Mouse (Mus musculus) intestine, postnatal 0 days (tissue): ENCODE data around the gene Hhipl1. TPM values are rescaled to one million over a fixed set of nuclear protein-coding genes. Genes with fewer than 3 reads are reported as not detected.

Source experiments
- ATAC-seq: fragments of 200-750 bp; cut with Nextera tagmentation; 2 replicates; pipeline ENCODE4 v1.8.0; 2017; ENCODE audit warnings: mild to moderate bottlenecking, moderate TSS enrichment, moderate library complexity
- H3K27ac ChIP-seq: fragments of 300-500 bp; sonication (generic); 2 replicates; pipeline ENCODE4 v1.5.1; 2014; ENCODE audit warnings: mild to moderate bottlenecking, low read depth, low read length, moderate library complexity
- H3K27me3 ChIP-seq: fragments of 300-500 bp; sonication (generic); replicated peaks from 2 replicates; pipeline ENCODE4 v1.6.1; 2014; ENCODE audit warnings: low read length, mixed read lengths; ENCODE audit not compliant: control insufficient read depth, insufficient read depth
- H3K36me3 ChIP-seq: fragments of 300-500 bp; sonication (generic); 2 replicates; pipeline ENCODE4 v1.6.1; 2014; ENCODE audit warnings: mild to moderate bottlenecking, moderate library complexity; ENCODE audit not compliant: control insufficient read depth, insufficient read depth
- H3K4me1 ChIP-seq: fragments of 300-500 bp; sonication (generic); replicated peaks from 2 replicates; pipeline ENCODE4 v1.6.1; 2014; ENCODE audit warnings: antibody characterized with exemption, low read length, mixed read lengths; ENCODE audit not compliant: control insufficient read depth, insufficient read depth
- H3K4me2 ChIP-seq: fragments of 300-500 bp; sonication (generic); replicated peaks from 2 replicates; pipeline ENCODE4 v1.6.1; 2014; ENCODE audit warnings: low read depth, mild to moderate bottlenecking, moderate library complexity
- H3K4me3 ChIP-seq: fragments of 300-500 bp; sonication (generic); 2 replicates; pipeline ENCODE4 v1.5.1; 2014; ENCODE audit warnings: low read depth, low read length
- H3K9ac ChIP-seq: fragments of 300-500 bp; sonication (generic); 2 replicates; pipeline ENCODE4 v1.6.1; 2014; ENCODE audit warnings: mild to moderate bottlenecking, low read depth, low read length
- H3K9me3 ChIP-seq: fragments of 300-500 bp; sonication (generic); 2 replicates; pipeline ENCODE4 v1.6.1; 2016; ENCODE audit warnings: mixed run types; ENCODE audit not compliant: control insufficient read depth
- CTCF ChIP-seq: sonication (generic); IDR thresholded peaks from 2 replicates; pipeline ENCODE4 v1.5.1; 2016; ENCODE audit warnings: low read depth, mild to moderate bottlenecking, control low read depth, antibody characterized with exemption, moderate library complexity
- WGBS: fragments of 180-500 bp; shearing (Covaris S2); extraction: QIAGEN DNeasy Blood & Tissue Kit; methylation state at CpG from one replicate; pipeline ENCODE4 v1.1.7; 2014; 5-methylcytosine and 5-hydroxymethylcytosine counted together
- polyA plus RNA-seq: library from polyadenylated mRNA; unstranded; fragments of >200 nt; fragmentation: Nextera tagmentation; extraction: Ambion mirVana; gene quantifications from 2 replicates; pipeline ENCODE4 v1.2.1, GENCODE M21; 2015

Gene Hhipl1
- polyA plus RNA-seq, 1 experiment from 2014 or later = 0.20 TPM

GRCm38 (mm10) chr12:108285225-108286011 lies 20.7 kb upstream of the Hhipl1 start:
- Histone ChIP-seq H3K4me2 (no peak overlapping the region), H3K4me3 (no peak overlapping the region), H3K27me3 (no peaks in the 10 kb centered on the region), H3K27ac (no peak overlapping the region), H3K9me3 (no peaks in the 10 kb centered on the region), H3K4me1 (no peaks in the 10 kb centered on the region), H3K9ac (no peak overlapping the region), H3K36me3 (no peaks in the 10 kb centered on the region)
- no peak for TF ChIP-seq CTCF
- WGBS = 38% methylated on average over 11 of the region's 11 CpGs
- ATAC-seq = peak; percentile 27; the same call in 1 of the 2 replicates

DNA sequence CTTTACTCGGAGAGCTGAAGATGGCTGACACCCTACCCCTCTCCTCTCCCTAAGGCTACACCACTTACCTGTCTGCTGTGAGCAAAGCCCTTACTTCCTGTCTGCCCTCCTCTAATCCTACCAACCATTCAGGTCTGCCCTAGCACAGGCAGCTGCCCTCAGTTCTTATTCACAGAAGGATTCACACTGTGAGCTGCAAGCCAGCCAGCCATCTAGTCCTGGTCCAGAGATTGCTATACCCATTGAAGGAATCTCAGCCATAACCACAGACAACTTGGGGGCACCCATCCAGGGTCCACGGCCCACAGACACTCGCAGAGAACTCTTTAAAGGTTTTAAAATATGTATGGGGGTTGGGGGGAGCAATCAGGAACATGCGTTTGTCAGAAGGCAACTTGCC lies 19.7 kb upstream of the Hhipl1 start:
- Histone ChIP-seq H3K9me3 (no peaks in the 10 kb centered on the region), H3K4me1 (no peaks in the 10 kb centered on the region), H3K9ac (no peak overlapping the region), H3K4me3 (no peak overlapping the region), H3K27me3 (no peaks in the 10 kb centered on the region), H3K27ac (no peak overlapping the region), H3K4me2 (no peak overlapping the region), H3K36me3 (no peaks in the 10 kb centered on the region)
- WGBS = 76% methylated on average over 4 of the region's 4 CpGs
- ATAC-seq = no peak
- no peak for TF ChIP-seq CTCF

DNA sequence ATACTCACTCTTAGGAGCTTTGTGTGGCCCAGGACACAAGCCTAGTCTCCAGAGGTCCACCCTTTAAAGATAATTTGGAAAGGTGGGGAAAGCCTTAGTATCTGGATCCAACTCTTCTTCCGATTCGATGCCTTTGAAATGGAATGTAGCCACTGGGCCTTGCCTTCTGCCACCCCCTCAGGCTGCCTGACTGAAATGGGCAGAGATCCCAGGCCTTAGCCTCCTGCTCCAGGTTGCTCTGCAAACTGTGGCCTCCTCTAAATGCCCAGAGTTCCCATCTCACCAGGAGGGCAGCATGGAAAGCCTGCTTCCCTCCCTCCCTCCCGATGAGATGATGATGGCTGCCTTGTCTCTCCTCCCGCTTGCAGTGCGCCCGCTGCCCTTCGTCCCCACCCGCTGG lies 19.1 kb upstream of the Hhipl1 start:
- no peak overlapping the region for H3K4me3 ChIP-seq
- no peak for ATAC-seq
- no peaks in the 10 kb centered on the region for H3K9me3 ChIP-seq
- H3K9ac ChIP-seq = no peak overlapping the region
- H3K4me2 ChIP-seq = no peak overlapping the region
- TF ChIP-seq CTCF = no peak
- H3K4me1 ChIP-seq = no peaks in the 10 kb centered on the region
- no peaks in the 10 kb centered on the region for H3K27me3 ChIP-seq
- H3K27ac ChIP-seq = no peak overlapping the region
- H3K36me3 ChIP-seq = no peaks in the 10 kb centered on the region
- WGBS = 97% methylated on average over 8 of the region's 8 CpGs

- Histone ChIP-seq H3K9ac (no peak overlapping the region), H3K4me1 (peaks cover 3% of the 10 kb centered on the region; the same call in 1 of the 2 replicates), H3K4me3 (no peak overlapping the region), H3K36me3 (no peaks in the 10 kb centered on the region), H3K9me3 (no peaks in the 10 kb centered on the region), H3K4me2 (no peak overlapping the region), H3K27me3 (no peaks in the 10 kb centered on the region), H3K27ac (no peak overlapping the region)
- WGBS = 88% methylated on average over 19 of the region's 19 CpGs
- no peak for ATAC-seq
- no peak for TF ChIP-seq CTCF
Measured at GRCm38 (mm10) chr12:108288127-108288880, 17.8 kb upstream of the Hhipl1 start.

DNA sequence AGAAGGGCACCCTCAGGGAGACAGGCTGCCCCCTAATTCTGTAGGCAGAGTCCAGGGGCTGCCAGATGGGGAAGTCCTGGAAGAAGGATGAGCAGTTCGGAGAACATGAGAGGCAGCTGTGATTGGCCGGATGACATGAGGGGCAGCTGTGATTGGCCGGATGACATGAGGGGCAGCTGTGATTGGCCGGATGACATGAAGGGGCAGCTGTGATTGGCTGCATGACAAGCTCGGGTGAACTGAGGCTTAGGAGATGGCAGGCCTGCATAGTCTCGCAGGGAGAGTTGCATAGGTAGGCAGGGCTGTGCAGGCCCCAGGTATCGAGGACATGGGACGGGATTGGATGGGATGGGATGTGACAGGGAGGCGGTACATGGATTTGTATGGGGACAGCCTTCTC lies 13.7 kb upstream of the Hhipl1 start:
- no peak overlapping the region for H3K27ac ChIP-seq
- ATAC-seq = 0 out of 2 replicates have a peak, but pooled peaks have one; percentile 11
- peaks cover 3% of the 10 kb centered on the region; the same call in 1 of the 2 replicates for H3K4me1 ChIP-seq
- H3K9ac ChIP-seq = no peak overlapping the region
- no peak for TF ChIP-seq CTCF
- no peaks in the 10 kb centered on the region for H3K27me3 ChIP-seq
- no peaks in the 10 kb centered on the region for H3K36me3 ChIP-seq
- no peak overlapping the region for H3K4me2 ChIP-seq
- WGBS = 42% methylated on average over 9 of the region's 9 CpGs
- no peaks in the 10 kb centered on the region for H3K9me3 ChIP-seq
- H3K4me3 ChIP-seq = no peak overlapping the region

DNA sequence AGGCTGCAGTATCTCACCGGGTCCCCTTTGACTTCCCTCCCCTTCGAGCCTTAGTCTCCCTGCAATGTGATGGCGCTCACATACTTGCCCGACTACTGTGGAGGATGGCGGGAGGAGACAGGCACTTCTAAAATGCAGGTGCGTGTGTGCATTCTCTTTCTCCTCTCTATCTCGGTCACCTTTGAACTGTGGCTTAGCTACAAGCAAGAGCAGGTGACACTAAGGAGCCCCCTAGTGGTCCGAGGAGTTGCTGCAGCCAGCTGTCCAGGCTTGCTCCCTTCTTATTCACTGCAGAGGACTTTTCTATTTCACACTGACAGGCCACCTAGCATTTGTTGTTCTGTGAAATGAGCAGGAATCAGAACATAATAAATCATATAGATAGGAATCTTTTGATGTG lies 13.1 kb upstream of the Hhipl1 start:
- H3K4me1 ChIP-seq = peaks cover 3% of the 10 kb centered on the region; the same call in 1 of the 2 replicates
- 3% methylated on average over 8 of the region's 8 CpGs for WGBS
- 0 out of 2 replicates have a peak overlapping the region, but pooled peaks have one; percentile 17 for H3K4me2 ChIP-seq
- no peak overlapping the region for H3K9ac ChIP-seq
- peak; percentile 61 for ATAC-seq
- H3K36me3 ChIP-seq = no peaks in the 10 kb centered on the region
- TF ChIP-seq CTCF = peak; percentile 96
- H3K9me3 ChIP-seq = no peaks in the 10 kb centered on the region
- no peaks in the 10 kb centered on the region for H3K27me3 ChIP-seq
- H3K27ac ChIP-seq = no peak overlapping the region
- H3K4me3 ChIP-seq = no peak overlapping the region
